Mouse (Mus musculus) liver, embryonic 14.5 days (tissue): Measurements from ENCODE around the gene Aurka.

Experiments
- CTCF ChIP-seq: IDR thresholded peaks from 2 replicates; pipeline ENCODE4 v1.5.1; 2016; ENCODE audit warnings: antibody characterized with exemption, low read depth, control low read depth
- EP300 ChIP-seq: IDR thresholded peaks from 2 replicates; pipeline ENCODE4 v1.6.1; 2016; ENCODE audit warnings: antibody characterized with exemption, low read depth

GRCm38 (mm10) chr2:172395961-172396360 lies 25.6 kb upstream of the Aurka start:
- TF ChIP-seq CTCF (no peak), EP300 (no peak)
